Mouse (Mus musculus) c-Kit-positive CD71-negative TER-119-negative erythroid progenitor cells, embryonic 14.5 days (primary cell): ENCODE measurements around the gene Nipa1.

Source experiments
- DNase-seq: peaks from one replicate; pipeline ENCODE4 v3.0.0-alpha.2; 2013; ENCODE audit warnings: low read depth

Nipa1 gene

DNA sequence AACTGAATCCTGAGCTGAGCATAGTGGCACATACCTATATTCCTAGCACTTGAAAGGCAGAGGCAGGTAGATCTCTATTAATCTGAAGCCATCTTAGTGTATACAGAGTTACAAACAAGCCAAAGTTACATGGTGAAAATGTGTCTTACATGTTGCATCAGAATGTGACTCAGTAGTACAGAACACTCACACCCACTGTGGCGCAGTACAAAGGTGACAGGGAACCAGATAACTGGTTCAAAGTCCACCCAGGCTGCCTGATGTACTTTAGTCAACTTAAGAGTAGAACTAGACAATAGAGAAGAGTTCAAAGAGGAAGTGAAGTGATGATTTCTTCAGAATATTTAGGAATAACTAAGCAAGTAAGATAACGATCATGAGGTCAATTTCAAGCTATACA, 84.7 kb downstream of the Nipa1 start:
- no peak for DNase-seq

DNA sequence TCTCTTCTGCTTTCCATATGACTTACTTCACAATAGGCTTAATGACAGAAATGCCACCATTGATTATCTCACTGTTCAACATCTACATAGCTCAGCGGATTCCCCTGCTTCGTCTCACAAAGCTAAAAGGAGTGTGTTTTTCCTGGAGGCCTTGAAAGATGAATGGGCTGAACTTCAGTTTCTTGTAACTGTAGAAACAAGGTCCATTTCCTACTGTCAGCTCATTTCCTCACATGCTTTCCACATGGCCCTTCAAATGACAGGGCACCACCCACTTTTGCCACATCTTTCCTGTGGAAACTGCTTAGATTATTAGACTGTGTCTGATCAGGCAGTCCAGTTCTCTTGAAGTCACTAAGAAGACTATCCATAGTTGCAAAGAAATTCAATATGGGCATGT, 91.1 kb downstream of the Nipa1 start:
- DNase-seq = no peak
